Mouse (Mus musculus) myocyte (in vitro differentiated cells): ENCODE measurements around the gene Cldnd1. TPM values are rescaled to one million over a fixed set of nuclear protein-coding genes. Genes with fewer than 3 reads are reported as not detected.

Experiments
- H3K27me3 ChIP-seq: one replicate; pipeline ENCODE4 v1.6.1; 2011; ENCODE audit not compliant: control insufficient read depth, insufficient read depth, insufficient read length
- H3K36me3 ChIP-seq: one replicate; pipeline ENCODE4 v1.6.1; 2011; ENCODE audit not compliant: control insufficient read depth, insufficient read depth
- H3K4me2 ChIP-seq: one replicate; pipeline ENCODE4 v1.6.1; 2011; ENCODE audit warnings: low read depth, control low read depth
- H3K4me3 ChIP-seq: one replicate; pipeline ENCODE4 v1.5.1; 2011; ENCODE audit warnings: mild to moderate bottlenecking, control low read depth, moderate library complexity
- H3K79me2 ChIP-seq: one replicate; pipeline ENCODE4 v1.6.1; 2011; ENCODE audit not compliant: control insufficient read depth, insufficient read depth
- H3ac ChIP-seq: one replicate; pipeline ENCODE4 v1.6.1; 2011; ENCODE audit not compliant: control insufficient read depth, insufficient read length
- CEBPB ChIP-seq: IDR thresholded peaks from 2 replicates; pipeline ENCODE4 v1.6.1; 2011; ENCODE audit warnings: mild to moderate bottlenecking, moderate library complexity; ENCODE audit not compliant: poor library complexity, insufficient read depth, severe bottlenecking
- E2F4 ChIP-seq: IDR thresholded peaks from one replicate; pipeline ENCODE4 v1.6.1; 2011; ENCODE audit warnings: mild to moderate bottlenecking, control low read depth, moderate library complexity; ENCODE audit not compliant: insufficient read depth
- MAX ChIP-seq: IDR thresholded peaks from one replicate; pipeline ENCODE4 v1.6.1; 2011; ENCODE audit warnings: low read depth, mild to moderate bottlenecking, control low read depth
- MYOD1 ChIP-seq, 3 experiments: IDR thresholded peaks; one replicate each; pipeline ENCODE4 v1.6.1; 2011; ENCODE audit warnings: control low read depth in 2 of 3, low read depth in 2 of 3, mild to moderate bottlenecking in 2 of 3, moderate library complexity in 1 of 3; ENCODE audit not compliant: insufficient read length in 2 of 3, control insufficient read depth in 1 of 3
- MYOG ChIP-seq, 3 experiments: IDR thresholded peaks; one replicate each; pipeline ENCODE4 v1.6.1; 2011; ENCODE audit warnings: control low read depth in 2 of 3, low read depth in 2 of 3, mild to moderate bottlenecking in 2 of 3; ENCODE audit not compliant: insufficient read length in 2 of 3, control insufficient read depth in 1 of 3, insufficient read depth in 1 of 3
- POLR2A ChIP-seq: IDR thresholded peaks from one replicate; pipeline ENCODE4 v1.6.1; 2011; ENCODE audit warnings: low read depth, mild to moderate bottlenecking, control low read depth, moderate library complexity; ENCODE audit not compliant: insufficient read length
- POLR2AphosphoS2 ChIP-seq: IDR thresholded peaks from one replicate; pipeline ENCODE4 v1.6.1; 2011; ENCODE audit warnings: low read depth, control low read depth; ENCODE audit not compliant: insufficient read length
- REST ChIP-seq: IDR thresholded peaks from one replicate; pipeline ENCODE4 v1.6.1; 2011; ENCODE audit warnings: mild to moderate bottlenecking, control low read depth, moderate library complexity; ENCODE audit not compliant: insufficient read depth, insufficient read length
- SRF ChIP-seq: IDR thresholded peaks from one replicate; pipeline ENCODE4 v1.6.1; 2011; ENCODE audit warnings: low read depth; ENCODE audit not compliant: control insufficient read depth, insufficient read length
- TCF12 ChIP-seq: IDR thresholded peaks from one replicate; pipeline ENCODE4 v1.6.1; 2011; ENCODE audit warnings: mild to moderate bottlenecking, control low read depth; ENCODE audit not compliant: poor library complexity, insufficient read depth, severe bottlenecking
- TCF3 ChIP-seq: IDR thresholded peaks from one replicate; pipeline ENCODE4 v1.6.1; 2011; ENCODE audit warnings: low read depth, control low read depth; ENCODE audit not compliant: insufficient read length
- USF1 ChIP-seq: IDR thresholded peaks from one replicate; pipeline ENCODE4 v1.6.1; 2011; ENCODE audit warnings: low read depth, mild to moderate bottlenecking, control low read depth, moderate library complexity
- polyA plus RNA-seq: library from polyadenylated mRNA; unstranded; fragments of >200 nt; fragmentation: generic; extraction: Trizol; gene quantifications from one replicate; pipeline ENCODE4 v1.2.1, GENCODE M21; 2012; ENCODE audit warnings: missing spikeins

Gene Cldnd1
- polyA plus RNA-seq, 1 experiment: 68.1 TPM

DNA sequence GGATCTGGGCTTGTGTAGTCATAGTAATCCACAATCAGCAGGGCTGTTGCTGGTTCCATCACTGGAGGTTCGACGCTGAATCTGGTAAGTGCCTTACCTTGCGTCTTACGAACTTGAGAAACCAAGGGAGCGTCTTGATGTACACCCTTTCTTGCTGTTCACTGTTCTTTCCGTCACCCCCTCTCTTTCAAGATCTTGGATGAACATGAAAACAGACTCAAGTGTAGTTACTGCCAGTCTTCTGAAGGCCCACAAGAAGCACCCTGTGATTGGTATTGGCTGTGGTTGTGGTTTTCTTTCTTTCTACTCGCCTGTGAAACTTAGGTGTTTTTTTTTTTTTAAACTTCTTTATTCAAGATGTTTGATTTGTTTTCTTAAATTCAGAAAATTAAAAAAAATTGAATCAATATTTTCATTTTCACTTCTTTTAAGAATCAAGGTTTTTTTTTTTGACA is 9.0 kb upstream of the Cldnd1 start, which contains the start of gene Gpr15:
Gene Gpr15 (minus strand): TSS at position 405 of the 455 bp plus-strand sequence.
- TF ChIP-seq MAX (no peak), CEBPB (no peak), SRF (no peak)

DNA sequence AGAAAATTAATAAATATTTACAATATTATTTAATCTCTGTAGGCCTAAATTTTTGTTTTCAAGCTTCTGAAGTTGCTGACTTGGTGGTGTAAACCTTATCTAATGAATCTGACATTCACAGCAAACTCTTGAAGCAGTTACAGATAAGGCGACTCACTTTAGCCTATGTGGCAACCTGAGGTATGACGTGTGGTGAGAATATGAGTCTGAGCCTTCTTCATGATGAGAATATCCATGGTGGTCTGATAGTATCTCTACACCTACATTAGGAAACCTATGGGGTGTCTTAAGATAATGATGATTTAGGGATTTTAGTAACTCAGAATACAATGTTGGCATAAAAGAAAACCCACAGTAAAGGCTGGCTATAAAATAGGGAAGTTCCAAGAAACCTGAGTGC is 5.4 kb upstream of the Cldnd1 start:
- no peak overlapping the region for H3K4me3 ChIP-seq
- TF ChIP-seq MYOD1 (IDR thresholded peaks at IDR 0.05; ENCODE audit: control insufficient read depth in 1 of 3, insufficient read length in 2 of 3, low read depth in 2 of 3) (no peak), TCF3 (no peak), TCF12 (no peak), SRF (no peak), E2F4 (no peak), CEBPB (no peak), REST (no peak), POLR2AphosphoS2 (no peak), MAX (no peak), MYOG (IDR thresholded peaks at IDR 0.05; ENCODE audit: control insufficient read depth in 1 of 3, insufficient read depth in 1 of 3, insufficient read length in 2 of 3, low read depth in 2 of 3) (no peak), POLR2A (no peak), USF1 (no peak)
- H3K4me2 ChIP-seq: no peak overlapping the region
- no peaks in the 10 kb centered on the region for H3K27me3 ChIP-seq
- no peaks in the 10 kb centered on the region for H3K79me2 ChIP-seq
- no peaks in the 10 kb centered on the region for H3K36me3 ChIP-seq
- no peak overlapping the region for H3ac ChIP-seq

More for the DNA sequence above, 9.0 kb upstream of the Cldnd1 start, which contains the start of gene Gpr15:
- no peaks in the 10 kb centered on the region for H3K79me2 ChIP-seq
- H3ac ChIP-seq: no peak within 1 kb of the TSS
- H3K4me2 ChIP-seq: no peak within 1 kb of the TSS
- H3K27me3 ChIP-seq: no peaks in the 10 kb centered on the region
- no peak within 1 kb of the TSS for H3K4me3 ChIP-seq
- H3K36me3 ChIP-seq: no peaks in the 10 kb centered on the region

- Histone ChIP-seq H3ac (no peak overlapping the region), H3K36me3 (peaks cover 23% of the 10 kb centered on the region), H3K4me3 (peak overlapping the region; percentile 68), H3K4me2 (peak overlapping the region; percentile 82), H3K27me3 (no peaks in the 10 kb centered on the region), H3K79me2 (peaks cover 18% of the 10 kb centered on the region)
- TF ChIP-seq MAX (no peak), E2F4 (no peak)
Measured at GRCm38 (mm10) chr16:58726680-58727476, 832 bp upstream of the Cldnd1 start.

GRCm38 (mm10) chr16:58728176-58728671 is 514 bp downstream of the Cldnd1 start:
- Histone ChIP-seq H3K4me3 (peak overlapping the region; percentile 68), H3K27me3 (no peaks in the 10 kb centered on the region), H3K4me2 (peak overlapping the region; percentile 84), H3ac (peak overlapping the region; percentile 78), H3K79me2 (peaks cover 18% of the 10 kb centered on the region), H3K36me3 (peaks cover 33% of the 10 kb centered on the region)
- no peak for TF ChIP-seq MYOG (IDR thresholded peaks at IDR 0.05; ENCODE audit: control insufficient read depth in 1 of 3, insufficient read depth in 1 of 3, insufficient read length in 2 of 3, low read depth in 2 of 3)
- TF ChIP-seq POLR2AphosphoS2: peak; percentile 39

DNA sequence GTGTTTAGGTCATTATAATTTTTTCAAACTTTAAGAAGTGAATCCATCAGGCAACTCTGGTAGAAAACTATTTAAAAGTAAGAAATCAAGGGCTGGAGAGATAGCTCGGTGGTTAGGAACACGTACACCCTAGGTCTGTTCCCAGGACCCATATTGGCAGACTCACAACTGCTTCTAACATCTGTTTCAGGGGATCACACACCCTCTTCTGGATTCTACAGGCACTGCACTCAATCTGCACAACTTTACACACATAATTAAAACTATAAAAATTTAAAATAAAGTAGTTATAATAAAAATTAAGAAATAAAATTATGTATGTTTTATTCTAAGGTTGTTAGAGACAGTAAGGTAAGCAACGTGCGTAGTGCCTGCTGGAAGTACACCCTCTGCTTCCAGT is 10.5 kb downstream of the Cldnd1 start:
- no peak overlapping the region for H3K4me3 ChIP-seq
- H3K36me3 ChIP-seq: peaks cover 24% of the 10 kb centered on the region
- no peaks in the 10 kb centered on the region for H3K79me2 ChIP-seq
- H3K27me3 ChIP-seq: no peaks in the 10 kb centered on the region
- TF ChIP-seq MYOD1 (IDR thresholded peaks at IDR 0.05; ENCODE audit: control insufficient read depth in 1 of 3, insufficient read length in 2 of 3, low read depth in 2 of 3): no peak
- no peak overlapping the region for H3K4me2 ChIP-seq
- no peak overlapping the region for H3ac ChIP-seq

DNA sequence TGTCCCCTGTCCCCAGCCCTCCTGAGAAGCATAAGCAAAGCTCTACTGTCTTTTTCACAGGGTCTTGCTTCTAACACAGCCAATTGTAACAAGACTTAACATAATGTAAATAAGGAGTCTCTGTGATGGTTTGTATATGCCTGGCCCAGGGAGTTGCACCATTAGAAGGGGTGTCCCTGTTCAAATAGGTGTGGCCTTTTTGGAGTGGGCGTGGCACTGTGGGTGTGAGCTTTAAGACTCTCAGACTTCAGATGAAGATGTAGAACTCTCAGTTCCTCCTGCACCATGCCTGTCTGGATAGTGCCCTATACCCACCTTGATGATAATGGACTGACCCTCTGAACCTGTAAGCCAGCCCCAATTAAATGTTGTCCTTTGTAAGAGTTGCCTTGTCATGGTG is 11.1 kb downstream of the Cldnd1 start:
- no peak overlapping the region for H3K4me2 ChIP-seq
- no peaks in the 10 kb centered on the region for H3K27me3 ChIP-seq
- peaks cover 18% of the 10 kb centered on the region for H3K36me3 ChIP-seq
- H3K79me2 ChIP-seq: no peaks in the 10 kb centered on the region
- H3ac ChIP-seq: no peak overlapping the region
- H3K4me3 ChIP-seq: no peak overlapping the region
- no peak for TF ChIP-seq REST
- TF ChIP-seq E2F4: no peak
- TF ChIP-seq POLR2AphosphoS2: no peak
- no peak for TF ChIP-seq TCF3
- no peak for TF ChIP-seq SRF
- TF ChIP-seq MAX: no peak
- TF ChIP-seq POLR2A: no peak
- TF ChIP-seq MYOD1 (IDR thresholded peaks at IDR 0.05; ENCODE audit: control insufficient read depth in 1 of 3, insufficient read length in 2 of 3, low read depth in 2 of 3): no peak
- TF ChIP-seq MYOG (IDR thresholded peaks at IDR 0.05; ENCODE audit: control insufficient read depth in 1 of 3, insufficient read depth in 1 of 3, insufficient read length in 2 of 3, low read depth in 2 of 3): no peak
- TF ChIP-seq TCF12: no peak
- TF ChIP-seq USF1: no peak
